Mouse (Mus musculus): ENCODE data around the gene Me1. TPM values are rescaled to one million over a fixed set of nuclear protein-coding genes. Genes with fewer than 3 reads are reported as not detected.

Me1 gene
- 10.5 and 33.7 TPM in 2 replicates for polyA plus RNA-seq (2012; rRNA removed; ENCODE audit: low replicate concordance)

GRCm38 (mm10) chr9:86695818-86696261, at the start of gene Me1:
Gene Me1 (minus strand): TSS chr9:86695953.

DNA sequence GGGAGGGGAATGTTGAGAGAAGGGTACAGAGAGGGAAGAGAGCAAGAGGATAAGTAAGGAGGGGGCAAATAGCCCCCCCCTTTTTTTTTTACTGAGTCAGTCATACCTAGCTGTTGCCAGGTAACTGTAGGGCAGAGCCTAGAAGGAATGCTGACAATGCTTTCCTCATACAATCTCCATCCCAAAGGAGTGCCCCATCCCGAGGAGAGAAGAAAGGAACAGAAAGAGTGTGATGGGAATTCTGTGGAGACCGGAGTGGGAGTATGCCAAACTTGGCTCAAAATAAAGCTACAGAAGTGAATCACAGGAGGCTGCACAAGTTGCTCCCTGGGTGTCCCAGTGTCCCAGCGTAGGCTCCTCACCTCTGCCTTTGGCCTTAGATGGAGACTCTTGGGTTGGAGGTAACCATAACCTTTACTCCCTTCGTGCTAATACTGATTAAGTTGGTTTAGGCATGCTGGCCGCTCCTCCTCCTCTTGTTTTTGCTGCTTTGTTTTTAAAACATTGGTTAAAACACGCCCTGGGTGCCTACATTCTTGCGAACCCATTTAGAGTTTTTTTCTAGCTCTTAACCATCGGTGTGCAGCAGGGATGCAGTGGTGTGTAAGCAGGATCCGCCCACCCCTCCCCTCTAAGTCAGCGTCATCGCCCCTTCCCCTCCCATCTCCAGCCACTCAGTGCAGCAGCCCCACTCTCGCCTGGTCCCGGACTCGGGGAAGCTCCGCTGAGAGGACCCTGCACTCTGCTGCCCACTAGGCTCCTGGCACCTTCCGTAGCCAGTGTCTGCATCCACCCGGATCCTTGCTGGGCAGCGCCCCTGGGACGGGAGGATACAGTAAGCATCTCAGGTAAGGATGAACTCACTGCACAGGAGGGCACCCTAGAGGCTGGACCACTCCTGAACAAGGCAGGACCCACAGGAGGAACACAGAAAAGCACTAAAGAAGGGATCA, 47.5 kb upstream of the Me1 start, which contains the start of gene Prss35:
Prss35 (plus strand) TSS at position 691 of the 953 bp plus-strand sequence.

DNA sequence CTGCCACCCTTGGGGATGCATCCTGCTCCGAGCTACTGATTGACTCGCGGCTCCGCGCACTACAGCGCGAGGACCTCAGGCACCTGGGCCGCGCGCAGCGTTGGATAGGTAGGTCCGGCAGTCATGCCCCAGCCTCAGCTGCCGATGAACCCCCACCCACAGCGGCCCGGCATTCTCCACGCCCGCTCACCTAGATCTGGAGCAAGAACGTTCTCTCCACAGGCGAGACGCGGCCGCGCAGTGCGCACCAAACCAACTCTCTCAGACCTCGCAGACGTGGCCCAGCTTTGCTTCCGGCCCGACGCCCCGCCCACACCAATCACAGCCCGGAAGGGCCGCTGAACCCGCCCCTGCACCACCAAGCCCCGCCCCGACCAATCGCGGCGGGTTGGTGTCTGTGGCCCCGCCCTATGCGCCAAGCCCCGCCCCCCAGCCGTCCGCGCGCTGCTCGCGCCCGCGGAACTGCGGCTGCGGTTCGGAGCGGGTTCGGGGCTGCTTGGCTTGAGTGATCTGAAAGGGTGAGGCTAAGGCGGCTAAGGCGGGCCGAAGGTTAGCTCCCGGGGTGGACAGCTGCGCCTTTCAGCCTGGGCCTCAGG, 124.1 kb downstream of the Me1 start, which contains the start of the genes Pgm3 and Rwdd2a:
Pgm3 (minus strand) TSS at position 303 of the 596 bp plus-strand sequence.
Rwdd2a (plus strand) TSS at position 452 of the 596 bp plus-strand sequence.

Other genes starting within 250 kb of the Me1 start
- gene Ube2cbp, start 231.0 kb downstream of the Me1 start, polyA plus RNA-seq (2012; rRNA removed; ENCODE audit: low replicate concordance): 0.28 and 1.4 TPM in 2 replicates
- gene Dop1a, start 228.8 kb downstream of the Me1 start, polyA plus RNA-seq (2012; rRNA removed; ENCODE audit: low replicate concordance): 2.2 and 2.7 TPM in 2 replicates
- gene Pgm3, start 124.1 kb downstream of the Me1 start, polyA plus RNA-seq (2012; rRNA removed; ENCODE audit: low replicate concordance): 2.5 and 3.6 TPM in 2 replicates
- 0.93 and 1.3 TPM in 2 replicates for gene Rwdd2a, start 124.0 kb downstream of the Me1 start, polyA plus RNA-seq (2012; rRNA removed; ENCODE audit: low replicate concordance)
- gene Prss35, start 47.7 kb upstream of the Me1 start, polyA plus RNA-seq (2012; rRNA removed; ENCODE audit: low replicate concordance): 0.04 TPM in 1 of 2 replicates, not detected in the other
- gene Snap91, start 184.7 kb upstream of the Me1 start, polyA plus RNA-seq (2012; rRNA removed; ENCODE audit: low replicate concordance): 0.44 and 0.71 TPM in 2 replicates

Measured in duodenum, adult 2 months (tissue).